Mouse (Mus musculus): ENCODE results near the gene 4930432K21Rik. TPM values are rescaled to one million over a fixed set of nuclear protein-coding genes. Genes with fewer than 3 reads are reported as not detected.

Gene 4930432K21Rik
- polyA plus RNA-seq, 1 experiment from 2014 or later: 1.2 TPM

DNA sequence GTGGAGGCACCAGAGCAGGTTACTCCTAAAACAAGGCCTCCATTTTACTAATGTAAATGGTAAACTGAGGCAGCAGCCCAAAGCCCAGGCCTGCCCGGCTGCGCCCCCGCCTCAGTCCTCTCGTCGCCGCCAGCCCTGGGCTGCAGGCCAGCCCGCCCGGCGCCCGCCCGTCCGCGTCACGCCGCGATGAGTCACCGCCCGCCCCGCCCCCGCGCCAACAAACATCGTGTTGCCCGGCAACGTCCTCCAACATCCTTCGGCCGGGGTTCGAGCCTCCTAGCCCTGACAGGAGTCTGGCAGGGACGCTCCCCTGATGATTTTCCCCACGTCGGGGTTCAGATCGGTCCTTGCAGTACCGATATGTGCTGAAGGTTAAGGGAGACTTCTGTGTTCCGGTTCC is 44.7 kb downstream of the 4930432K21Rik start:
- Histone ChIP-seq H3K9me3 (replicated peaks; ENCODE audit: control insufficient read depth, low read length) (no peaks in the 10 kb centered on the region), H3K36me3 (ENCODE audit: control insufficient read depth, insufficient read depth) (no peaks in the 10 kb centered on the region), H3K9ac (ENCODE audit: low read length) (peak overlapping the region; percentile 49), H3K27me3 (ENCODE audit: control insufficient read depth, insufficient read depth, low read length) (no peaks in the 10 kb centered on the region), H3K4me2 (ENCODE audit: low read depth, low read length) (peak overlapping the region; percentile 60), H3K4me3 (ENCODE audit: low read length) (peak overlapping the region; percentile 34), H3K27ac (ENCODE audit: low read length) (peak overlapping the region; percentile 90), H3K4me1 (ENCODE audit: control insufficient read depth, insufficient read depth, low read length) (peaks cover 16% of the 10 kb centered on the region)
- 4% methylated on average over 31 of the region's 33 CpGs for WGBS
- peak; percentile 66 for ATAC-seq (replicated peaks; ENCODE audit: extremely low read depth, insufficient read depth, low FRiP score)

DNA sequence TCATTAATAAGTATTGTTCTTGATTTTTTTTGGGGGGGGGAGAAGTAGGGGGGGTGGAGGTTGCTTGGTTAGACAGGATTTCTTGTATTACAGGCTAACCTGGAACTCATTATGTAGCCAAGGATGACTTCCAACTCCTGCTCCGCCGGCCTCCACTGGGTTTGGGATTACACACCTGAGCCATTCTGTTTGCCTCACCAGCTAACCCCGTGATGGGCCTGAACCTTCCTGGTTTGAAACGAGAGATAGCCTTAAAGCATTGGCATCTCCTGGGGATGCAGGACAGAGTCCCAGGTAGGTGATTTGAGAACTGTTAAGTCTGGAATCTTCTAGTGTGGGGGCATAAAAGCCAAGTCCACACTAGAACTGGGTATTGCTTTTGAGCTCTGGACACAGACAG is 45.3 kb downstream of the 4930432K21Rik start:
- Histone ChIP-seq H3K4me3 (ENCODE audit: low read length) (no peak overlapping the region), H3K9me3 (replicated peaks; ENCODE audit: control insufficient read depth, low read length) (no peaks in the 10 kb centered on the region), H3K4me2 (ENCODE audit: low read depth, low read length) (no peak overlapping the region), H3K27me3 (ENCODE audit: control insufficient read depth, insufficient read depth, low read length) (no peaks in the 10 kb centered on the region), H3K36me3 (ENCODE audit: control insufficient read depth, insufficient read depth) (no peaks in the 10 kb centered on the region), H3K4me1 (ENCODE audit: control insufficient read depth, insufficient read depth, low read length) (peaks cover 21% of the 10 kb centered on the region), H3K9ac (ENCODE audit: low read length) (no peak overlapping the region), H3K27ac (ENCODE audit: low read length) (peak overlapping the region; percentile 90; the same call in 1 of the 2 replicates)
- WGBS: 75% methylated on average over 4 of the region's 4 CpGs
- no peak for ATAC-seq (replicated peaks; ENCODE audit: extremely low read depth, insufficient read depth, low FRiP score)

- no peaks in the 10 kb centered on the region for H3K36me3 ChIP-seq (ENCODE audit: control insufficient read depth, insufficient read depth)
- no peak overlapping the region for H3K9ac ChIP-seq (ENCODE audit: low read length)
- no peak overlapping the region for H3K4me3 ChIP-seq (ENCODE audit: low read length)
- no peak overlapping the region for H3K4me2 ChIP-seq (ENCODE audit: low read depth, low read length)
- no peaks in the 10 kb centered on the region for H3K27me3 ChIP-seq (ENCODE audit: control insufficient read depth, insufficient read depth, low read length)
- H3K9me3 ChIP-seq (replicated peaks; ENCODE audit: control insufficient read depth, low read length): no peaks in the 10 kb centered on the region
- 83% methylated on average over 5 of the region's 5 CpGs for WGBS
- no peak for ATAC-seq (replicated peaks; ENCODE audit: extremely low read depth, insufficient read depth, low FRiP score)
- H3K27ac ChIP-seq (ENCODE audit: low read length): no peak overlapping the region
- peaks cover 24% of the 10 kb centered on the region for H3K4me1 ChIP-seq (ENCODE audit: control insufficient read depth, insufficient read depth, low read length)
Measured at GRCm38 (mm10) chr8:84193566-84193965, 45.7 kb downstream of the 4930432K21Rik start.

- Histone ChIP-seq H3K27ac (ENCODE audit: low read length) (no peak overlapping the region), H3K9me3 (replicated peaks; ENCODE audit: control insufficient read depth, low read length) (no peaks in the 10 kb centered on the region), H3K4me3 (ENCODE audit: low read length) (no peak overlapping the region), H3K4me1 (ENCODE audit: control insufficient read depth, insufficient read depth, low read length) (peaks cover 30% of the 10 kb centered on the region), H3K9ac (ENCODE audit: low read length) (no peak overlapping the region), H3K36me3 (ENCODE audit: control insufficient read depth, insufficient read depth) (no peaks in the 10 kb centered on the region), H3K27me3 (ENCODE audit: control insufficient read depth, insufficient read depth, low read length) (no peaks in the 10 kb centered on the region), H3K4me2 (ENCODE audit: low read depth, low read length) (no peak overlapping the region)
- ATAC-seq (replicated peaks; ENCODE audit: extremely low read depth, insufficient read depth, low FRiP score): no peak
- WGBS: 69% methylated on average over 3 of the region's 3 CpGs
Measured at GRCm38 (mm10) chr8:84194224-84194743, 46.5 kb downstream of the 4930432K21Rik start.

DNA sequence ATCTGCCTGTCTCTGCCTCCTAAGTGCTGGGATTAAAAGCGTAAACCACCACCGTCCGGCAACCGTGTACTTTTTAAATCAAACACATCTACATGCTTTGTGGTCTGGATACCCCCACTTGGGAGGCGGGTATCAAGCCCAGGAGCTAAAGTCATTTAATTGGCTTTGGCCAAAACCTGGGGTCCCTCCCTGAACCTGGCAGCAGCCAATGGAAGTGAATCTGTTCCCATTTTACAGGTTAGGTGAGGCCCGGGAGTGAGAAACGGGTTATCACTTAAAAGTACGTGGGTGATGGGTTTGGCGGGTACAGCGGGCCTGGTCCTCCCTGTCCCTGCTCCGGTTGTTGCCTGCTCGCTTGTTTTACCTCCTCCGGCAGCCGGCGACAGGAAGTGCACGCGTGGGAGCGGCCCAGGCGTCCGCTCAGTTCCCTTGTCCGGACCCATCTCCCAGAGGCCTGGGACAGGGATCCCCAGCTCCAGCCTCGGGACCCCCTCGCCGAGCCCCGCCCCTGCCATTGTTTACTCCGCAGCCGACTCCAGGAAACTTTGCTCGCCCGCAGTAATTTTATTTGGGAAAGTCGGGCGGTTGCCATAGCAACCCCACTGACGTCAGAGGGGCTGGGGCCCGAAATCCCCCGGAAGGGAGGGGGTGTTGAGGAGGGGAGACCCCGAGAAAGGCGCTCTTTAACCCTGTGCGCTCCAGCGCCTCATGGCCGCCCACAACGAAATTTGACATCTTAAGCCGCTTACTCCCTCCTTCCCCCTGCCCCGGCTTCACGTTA is 49.5 kb downstream of the 4930432K21Rik start:
- peak overlapping the region; percentile 67 for H3K4me2 ChIP-seq (ENCODE audit: low read depth, low read length)
- peak overlapping the region; percentile 99 for H3K27ac ChIP-seq (ENCODE audit: low read length)
- H3K4me3 ChIP-seq (ENCODE audit: low read length): peak overlapping the region; percentile 55
- ATAC-seq (replicated peaks; ENCODE audit: extremely low read depth, insufficient read depth, low FRiP score): peak; percentile 30
- H3K36me3 ChIP-seq (ENCODE audit: control insufficient read depth, insufficient read depth): no peaks in the 10 kb centered on the region
- peak overlapping the region; percentile 58 for H3K9ac ChIP-seq (ENCODE audit: low read length)
- no peaks in the 10 kb centered on the region for H3K27me3 ChIP-seq (ENCODE audit: control insufficient read depth, insufficient read depth, low read length)
- peaks cover 41% of the 10 kb centered on the region for H3K4me1 ChIP-seq (ENCODE audit: control insufficient read depth, insufficient read depth, low read length)
- no peaks in the 10 kb centered on the region for H3K9me3 ChIP-seq (replicated peaks; ENCODE audit: control insufficient read depth, low read length)
- WGBS: 4% methylated on average over 43 of the region's 43 CpGs

GRCm38 (mm10) chr8:84197922-84198774 is 50.3 kb downstream of the 4930432K21Rik start:
- H3K4me1 ChIP-seq (ENCODE audit: control insufficient read depth, insufficient read depth, low read length): peaks cover 43% of the 10 kb centered on the region
- peak overlapping the region; percentile 67 for H3K4me2 ChIP-seq (ENCODE audit: low read depth, low read length)
- peak overlapping the region; percentile 99 for H3K27ac ChIP-seq (ENCODE audit: low read length)
- H3K9ac ChIP-seq (ENCODE audit: low read length): peak overlapping the region; percentile 58
- peak; percentile 72 for ATAC-seq (replicated peaks; ENCODE audit: extremely low read depth, insufficient read depth, low FRiP score)
- no peaks in the 10 kb centered on the region for H3K9me3 ChIP-seq (replicated peaks; ENCODE audit: control insufficient read depth, low read length)
- 4% methylated on average over 30 of the region's 30 CpGs for WGBS
- no peaks in the 10 kb centered on the region for H3K36me3 ChIP-seq (ENCODE audit: control insufficient read depth, insufficient read depth)
- H3K27me3 ChIP-seq (ENCODE audit: control insufficient read depth, insufficient read depth, low read length): no peaks in the 10 kb centered on the region
- H3K4me3 ChIP-seq (ENCODE audit: low read length): peak overlapping the region; percentile 55

DNA sequence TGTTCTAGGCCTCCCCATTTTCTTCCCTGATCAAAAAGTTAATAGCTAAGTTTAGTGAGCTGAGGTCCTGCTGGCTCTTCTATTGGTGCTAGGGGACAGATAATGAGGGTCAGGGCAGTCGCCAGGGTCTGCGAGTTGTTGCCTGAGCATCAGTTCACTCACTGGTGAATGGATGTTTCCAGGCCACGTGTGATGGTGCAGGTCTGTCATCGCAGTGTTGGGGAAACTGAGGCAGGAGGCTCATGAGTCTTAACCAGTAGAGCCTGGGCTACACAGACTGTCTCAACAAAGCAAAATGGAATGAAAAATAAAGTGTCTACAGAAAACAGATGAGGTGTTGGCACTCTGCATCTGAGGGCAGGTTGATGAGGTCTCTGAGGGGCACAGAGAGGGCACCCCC is 51.0 kb downstream of the 4930432K21Rik start:
- no peak overlapping the region; the same call in 1 of the 2 replicates for H3K4me3 ChIP-seq (ENCODE audit: low read length)

DNA sequence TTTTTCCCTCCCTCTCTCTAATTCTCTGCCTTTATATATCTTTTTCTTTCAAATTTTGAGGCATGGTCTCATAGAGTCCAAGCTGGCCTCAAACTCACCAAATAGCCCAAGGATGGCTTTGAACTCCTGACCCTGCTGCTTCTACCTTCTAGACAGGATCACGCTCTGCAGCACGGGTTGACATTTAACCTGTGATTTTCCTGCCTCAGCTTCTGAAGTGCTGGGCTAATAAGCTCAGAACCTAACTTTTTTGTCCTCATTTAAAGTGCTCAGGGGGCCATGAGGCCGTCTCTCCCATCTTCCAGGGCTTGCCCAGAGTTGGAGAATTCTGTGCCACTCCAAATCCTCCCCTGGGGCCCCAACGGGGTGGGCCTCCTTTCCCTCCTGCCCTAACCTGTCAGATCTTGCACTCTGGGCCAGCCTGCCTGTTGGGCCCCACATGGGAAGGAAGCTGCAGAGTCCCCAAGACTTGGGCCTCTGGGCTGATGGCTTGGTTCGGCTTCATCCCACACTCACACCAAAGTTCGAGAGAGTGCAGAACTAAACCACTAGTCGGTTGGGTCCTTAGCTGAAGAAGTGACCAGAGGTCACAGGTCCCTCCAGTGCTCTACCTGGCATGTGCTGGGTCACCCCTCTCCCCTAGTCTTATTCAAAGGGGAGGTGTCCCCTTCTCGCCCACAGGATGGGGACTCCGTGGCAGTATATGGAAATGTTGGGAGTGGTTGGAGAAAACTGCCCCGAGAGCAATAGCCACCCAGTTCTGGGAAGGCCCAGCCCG is 51.7 kb downstream of the 4930432K21Rik start:
- ATAC-seq (replicated peaks; ENCODE audit: extremely low read depth, insufficient read depth, low FRiP score): no peak
- H3K36me3 ChIP-seq (ENCODE audit: control insufficient read depth, insufficient read depth): no peaks in the 10 kb centered on the region; the same call in 1 of the 2 replicates
- H3K27ac ChIP-seq (ENCODE audit: low read length): peak overlapping the region; percentile 99
- no peak overlapping the region for H3K4me2 ChIP-seq (ENCODE audit: low read depth, low read length)
- no peaks in the 10 kb centered on the region for H3K27me3 ChIP-seq (ENCODE audit: control insufficient read depth, insufficient read depth, low read length)
- peaks cover 49% of the 10 kb centered on the region for H3K4me1 ChIP-seq (ENCODE audit: control insufficient read depth, insufficient read depth, low read length)
- H3K4me3 ChIP-seq (ENCODE audit: low read length): no peak overlapping the region
- H3K9ac ChIP-seq (ENCODE audit: low read length): peak overlapping the region; percentile 97; the same call in 1 of the 2 replicates
- WGBS: 59% methylated on average over 11 of the region's 11 CpGs
- H3K9me3 ChIP-seq (replicated peaks; ENCODE audit: control insufficient read depth, low read length): no peaks in the 10 kb centered on the region

More for the DNA sequence above, 51.0 kb downstream of the 4930432K21Rik start:
- no peak for ATAC-seq (replicated peaks; ENCODE audit: extremely low read depth, insufficient read depth, low FRiP score)
- peaks cover 46% of the 10 kb centered on the region for H3K4me1 ChIP-seq (ENCODE audit: control insufficient read depth, insufficient read depth, low read length)
- no peaks in the 10 kb centered on the region for H3K36me3 ChIP-seq (ENCODE audit: control insufficient read depth, insufficient read depth)
- 38% methylated on average over 4 of the region's 4 CpGs for WGBS
- no peaks in the 10 kb centered on the region for H3K27me3 ChIP-seq (ENCODE audit: control insufficient read depth, insufficient read depth, low read length)
- H3K4me2 ChIP-seq (ENCODE audit: low read depth, low read length): peak overlapping the region; percentile 67
- H3K9me3 ChIP-seq (replicated peaks; ENCODE audit: control insufficient read depth, low read length): no peaks in the 10 kb centered on the region
- H3K27ac ChIP-seq (ENCODE audit: low read length): peak overlapping the region; percentile 99
- peak overlapping the region; percentile 58 for H3K9ac ChIP-seq (ENCODE audit: low read length)

Data from heart, embryonic 16.5 days (tissue).